Mouse (Mus musculus): ENCODE measurements around the gene Lrrc3b. TPM values are rescaled to one million over a fixed set of nuclear protein-coding genes. Genes with fewer than 3 reads are reported as not detected.

The Lrrc3b gene
- polyA plus RNA-seq (2014; fragmentation: Nextera tagmentation; extraction: Ambion mirVana): 7.6 and 10.8 TPM in 2 replicates

- no peaks in the 10 kb centered on the region for H3K36me3 ChIP-seq (ENCODE audit: control insufficient read depth, insufficient read depth, low read length)
- H3K9ac ChIP-seq (ENCODE audit: low read length): peak within 1 kb of the TSS; percentile 60
- peak within 1 kb of the TSS; percentile 65 for H3K27ac ChIP-seq (ENCODE audit: low read depth)
- ATAC-seq (replicated peaks; ENCODE audit: low FRiP score, low TSS enrichment, low read depth): peak; percentile 91
- H3K9me3 ChIP-seq (ENCODE audit: control insufficient read depth, low read length): no peaks in the 10 kb centered on the region
- no peaks in the 10 kb centered on the region; the same call in 1 of the 2 replicates for H3K4me1 ChIP-seq (replicated peaks; ENCODE audit: control insufficient read depth, insufficient read depth, low read length)
- H3K27me3 ChIP-seq (replicated peaks; ENCODE audit: control insufficient read depth, insufficient read depth, low read length): no peaks in the 10 kb centered on the region
- WGBS: under 1% methylated on average over 49 of the region's 51 CpGs
- peak; percentile 83 for DNase-seq (ENCODE audit: low spot score)
- H3K4me3 ChIP-seq (ENCODE audit: low read depth, low read length): peak within 1 kb of the TSS; percentile 63
- peak within 1 kb of the TSS; percentile 86 for H3K4me2 ChIP-seq (ENCODE audit: low read length)
Measured at GRCm38 (mm10) chr14:15438485-15439157, at the start of gene Lrrc3b. Gene Lrrc3b (minus strand): TSS chr14:15438987.

- H3K36me3 ChIP-seq (ENCODE audit: control insufficient read depth, insufficient read depth, low read length): no peaks in the 10 kb centered on the region
- H3K4me3 ChIP-seq (ENCODE audit: low read depth, low read length): no peak overlapping the region
- H3K9me3 ChIP-seq (ENCODE audit: control insufficient read depth, low read length): no peaks in the 10 kb centered on the region; the same call in 1 of the 2 replicates
- no peaks in the 10 kb centered on the region for H3K4me1 ChIP-seq (replicated peaks; ENCODE audit: control insufficient read depth, insufficient read depth, low read length)
- no peak overlapping the region for H3K27ac ChIP-seq (ENCODE audit: low read depth)
- no peak overlapping the region for H3K9ac ChIP-seq (ENCODE audit: low read length)
- DNase-seq (ENCODE audit: low spot score): no peak
- H3K27me3 ChIP-seq (replicated peaks; ENCODE audit: control insufficient read depth, insufficient read depth, low read length): no peaks in the 10 kb centered on the region
- H3K4me2 ChIP-seq (ENCODE audit: low read length): no peak overlapping the region
- ATAC-seq (replicated peaks; ENCODE audit: low FRiP score, low TSS enrichment, low read depth): no peak
Measured at GRCm38 (mm10) chr14:15477668-15478067, 38.9 kb upstream of the Lrrc3b start.

- Histone ChIP-seq H3K36me3 (ENCODE audit: control insufficient read depth, insufficient read depth, low read length) (no peaks in the 10 kb centered on the region), H3K4me3 (ENCODE audit: low read depth, low read length) (peak overlapping the region; percentile 63), H3K9me3 (ENCODE audit: control insufficient read depth, low read length) (no peaks in the 10 kb centered on the region), H3K4me1 (replicated peaks; ENCODE audit: control insufficient read depth, insufficient read depth, low read length) (no peaks in the 10 kb centered on the region; the same call in 1 of the 2 replicates), H3K4me2 (ENCODE audit: low read length) (peak overlapping the region; percentile 86), H3K27me3 (replicated peaks; ENCODE audit: control insufficient read depth, insufficient read depth, low read length) (no peaks in the 10 kb centered on the region), H3K27ac (ENCODE audit: low read depth) (peak overlapping the region; percentile 65; the same call in 1 of the 2 replicates), H3K9ac (ENCODE audit: low read length) (peak overlapping the region; percentile 60)
- peak; percentile 80 for DNase-seq (ENCODE audit: low spot score)
- ATAC-seq (replicated peaks; ENCODE audit: low FRiP score, low TSS enrichment, low read depth): peak; percentile 73
- under 1% methylated on average over 11 of the region's 11 CpGs for WGBS
Measured at GRCm38 (mm10) chr14:15438096-15438484, 697 bp downstream of the Lrrc3b start.

DNA sequence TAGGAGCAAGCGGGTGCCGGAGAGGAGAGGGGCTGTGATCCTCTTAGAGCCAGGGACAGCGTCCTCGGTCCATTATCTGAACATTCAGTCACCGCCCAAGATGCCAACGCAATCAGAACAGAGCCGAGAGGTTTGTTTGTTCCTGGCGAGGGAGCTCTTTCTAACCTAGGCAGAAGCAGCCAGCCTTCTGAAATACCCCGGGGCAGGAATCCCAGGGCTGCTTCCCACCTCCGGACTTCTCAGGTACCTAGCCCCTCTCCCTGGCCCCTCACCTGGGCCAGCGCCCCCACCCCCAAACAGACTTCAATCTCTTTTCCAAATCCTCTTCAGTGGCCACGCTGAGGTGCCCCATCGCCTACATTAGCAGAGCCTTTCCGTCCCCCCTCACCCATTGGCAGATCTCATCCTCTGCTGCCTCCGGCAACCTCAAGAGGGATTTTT lies 1.3 kb downstream of the Lrrc3b start:
- 5% methylated on average over 15 of the region's 15 CpGs for WGBS

DNA sequence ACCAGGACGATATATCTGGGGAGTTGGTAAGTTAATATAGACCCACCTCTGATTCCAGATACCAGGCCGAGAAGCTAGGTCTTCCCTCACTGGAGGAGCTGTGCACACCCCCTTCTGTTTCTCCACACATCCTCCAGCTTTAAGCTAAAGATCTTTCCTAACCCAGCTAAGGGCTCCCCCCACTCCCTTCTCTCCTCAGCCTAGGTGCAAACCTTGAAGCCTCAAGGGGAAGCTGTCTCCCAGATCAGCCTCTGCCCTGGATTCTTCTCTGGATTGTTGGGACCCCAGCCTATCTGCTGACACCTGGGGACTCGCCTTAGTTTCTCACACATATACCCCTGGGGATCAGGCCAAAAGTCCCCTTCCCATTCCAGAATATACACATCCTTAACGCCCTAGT lies 1.7 kb downstream of the Lrrc3b start:
- ATAC-seq (replicated peaks; ENCODE audit: low FRiP score, low TSS enrichment, low read depth): no peak
- Histone ChIP-seq H3K9me3 (ENCODE audit: control insufficient read depth, low read length) (no peaks in the 10 kb centered on the region), H3K4me1 (replicated peaks; ENCODE audit: control insufficient read depth, insufficient read depth, low read length) (no peaks in the 10 kb centered on the region; the same call in 1 of the 2 replicates), H3K27me3 (replicated peaks; ENCODE audit: control insufficient read depth, insufficient read depth, low read length) (no peaks in the 10 kb centered on the region), H3K4me2 (ENCODE audit: low read length) (peak overlapping the region; percentile 86), H3K9ac (ENCODE audit: low read length) (0 out of 2 replicates have a peak overlapping the region, but pooled peaks have one; percentile 60), H3K36me3 (ENCODE audit: control insufficient read depth, insufficient read depth, low read length) (no peaks in the 10 kb centered on the region), H3K27ac (ENCODE audit: low read depth) (no peak overlapping the region), H3K4me3 (ENCODE audit: low read depth, low read length) (peak overlapping the region; percentile 63)
- no peak for DNase-seq (ENCODE audit: low spot score)
- 49% methylated on average over 4 of the region's 4 CpGs for WGBS

More for the DNA sequence above, 1.3 kb downstream of the Lrrc3b start:
- H3K36me3 ChIP-seq (ENCODE audit: control insufficient read depth, insufficient read depth, low read length): no peaks in the 10 kb centered on the region
- H3K27me3 ChIP-seq (replicated peaks; ENCODE audit: control insufficient read depth, insufficient read depth, low read length): no peaks in the 10 kb centered on the region
- H3K4me2 ChIP-seq (ENCODE audit: low read length): peak overlapping the region; percentile 86
- no peaks in the 10 kb centered on the region for H3K9me3 ChIP-seq (ENCODE audit: control insufficient read depth, low read length)
- peak overlapping the region; percentile 60 for H3K9ac ChIP-seq (ENCODE audit: low read length)
- H3K4me3 ChIP-seq (ENCODE audit: low read depth, low read length): peak overlapping the region; percentile 63
- ATAC-seq (replicated peaks; ENCODE audit: low FRiP score, low TSS enrichment, low read depth): 0 out of 2 replicates have a peak, but pooled peaks have one; percentile 11
- DNase-seq (ENCODE audit: low spot score): peak; percentile 67
- H3K27ac ChIP-seq (ENCODE audit: low read depth): no peak overlapping the region
- H3K4me1 ChIP-seq (replicated peaks; ENCODE audit: control insufficient read depth, insufficient read depth, low read length): no peaks in the 10 kb centered on the region; the same call in 1 of the 2 replicates

- 93% methylated on average over 4 of the region's 4 CpGs for WGBS
Measured at GRCm38 (mm10) chr14:15436586-15436985, 2.2 kb downstream of the Lrrc3b start.

GRCm38 (mm10) chr14:15432396-15432795 lies 6.4 kb downstream of the Lrrc3b start:
- no peaks in the 10 kb centered on the region for H3K27me3 ChIP-seq (replicated peaks; ENCODE audit: control insufficient read depth, insufficient read depth, low read length)
- DNase-seq (ENCODE audit: low spot score): no peak
- H3K27ac ChIP-seq (ENCODE audit: low read depth): no peak overlapping the region
- no peak overlapping the region for H3K9ac ChIP-seq (ENCODE audit: low read length)
- no peak for ATAC-seq (replicated peaks; ENCODE audit: low FRiP score, low TSS enrichment, low read depth)
- H3K4me1 ChIP-seq (replicated peaks; ENCODE audit: control insufficient read depth, insufficient read depth, low read length): no peaks in the 10 kb centered on the region
- H3K36me3 ChIP-seq (ENCODE audit: control insufficient read depth, insufficient read depth, low read length): no peaks in the 10 kb centered on the region
- no peak overlapping the region for H3K4me3 ChIP-seq (ENCODE audit: low read depth, low read length)
- H3K4me2 ChIP-seq (ENCODE audit: low read length): no peak overlapping the region
- no peaks in the 10 kb centered on the region for H3K9me3 ChIP-seq (ENCODE audit: control insufficient read depth, low read length)
- 36% methylated on average over 1 of the region's 1 CpGs for WGBS

More at GRCm38 (mm10) chr14:15436586-15436985, 2.2 kb downstream of the Lrrc3b start:
- no peak overlapping the region for H3K4me3 ChIP-seq (ENCODE audit: low read depth, low read length)
- H3K27me3 ChIP-seq (replicated peaks; ENCODE audit: control insufficient read depth, insufficient read depth, low read length): no peaks in the 10 kb centered on the region
- no peak overlapping the region for H3K9ac ChIP-seq (ENCODE audit: low read length)
- H3K4me2 ChIP-seq (ENCODE audit: low read length): no peak overlapping the region; the same call in 1 of the 2 replicates
- H3K9me3 ChIP-seq (ENCODE audit: control insufficient read depth, low read length): no peaks in the 10 kb centered on the region
- H3K36me3 ChIP-seq (ENCODE audit: control insufficient read depth, insufficient read depth, low read length): no peaks in the 10 kb centered on the region
- no peak for ATAC-seq (replicated peaks; ENCODE audit: low FRiP score, low TSS enrichment, low read depth)
- DNase-seq (ENCODE audit: low spot score): no peak
- H3K4me1 ChIP-seq (replicated peaks; ENCODE audit: control insufficient read depth, insufficient read depth, low read length): no peaks in the 10 kb centered on the region; the same call in 1 of the 2 replicates
- no peak overlapping the region for H3K27ac ChIP-seq (ENCODE audit: low read depth)

DNA sequence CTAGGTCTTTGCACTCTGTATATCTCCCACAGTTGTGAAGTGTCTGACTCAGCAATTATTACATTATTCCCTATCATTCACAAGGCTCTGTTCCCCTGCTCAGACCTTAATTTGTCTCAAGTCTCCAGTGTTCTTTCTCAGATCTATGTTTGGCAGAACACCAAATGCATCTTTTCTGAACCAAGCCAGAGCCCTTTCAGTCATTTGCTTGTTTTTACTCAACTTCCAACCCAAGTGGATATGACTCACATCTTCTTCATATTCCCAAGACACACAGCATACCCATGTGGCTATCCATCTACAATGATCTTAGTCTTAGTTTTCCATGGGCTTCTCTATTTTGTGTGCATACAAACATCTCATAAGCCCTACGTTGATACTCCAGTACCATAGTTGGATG lies 17.2 kb downstream of the Lrrc3b start:
- no peaks in the 10 kb centered on the region for H3K9me3 ChIP-seq (ENCODE audit: control insufficient read depth, low read length)
- DNase-seq (ENCODE audit: low spot score) (no peak), ATAC-seq (replicated peaks; ENCODE audit: low FRiP score, low TSS enrichment, low read depth) (no peak)
- H3K9ac ChIP-seq (ENCODE audit: low read length): no peak overlapping the region
- no peak overlapping the region for H3K4me3 ChIP-seq (ENCODE audit: low read depth, low read length)
- WGBS: 78% methylated on average over 1 of the region's 1 CpGs
- no peak overlapping the region for H3K4me2 ChIP-seq (ENCODE audit: low read length)
- no peak overlapping the region for H3K27ac ChIP-seq (ENCODE audit: low read depth)
- H3K4me1 ChIP-seq (replicated peaks; ENCODE audit: control insufficient read depth, insufficient read depth, low read length): no peaks in the 10 kb centered on the region
- H3K36me3 ChIP-seq (ENCODE audit: control insufficient read depth, insufficient read depth, low read length): no peaks in the 10 kb centered on the region
- H3K27me3 ChIP-seq (replicated peaks; ENCODE audit: control insufficient read depth, insufficient read depth, low read length): no peaks in the 10 kb centered on the region

Measured in intestine, embryonic 14.5 days (tissue).